ENCODE assay signal across 16 mouse cellular contexts in the genomic region with DNA sequence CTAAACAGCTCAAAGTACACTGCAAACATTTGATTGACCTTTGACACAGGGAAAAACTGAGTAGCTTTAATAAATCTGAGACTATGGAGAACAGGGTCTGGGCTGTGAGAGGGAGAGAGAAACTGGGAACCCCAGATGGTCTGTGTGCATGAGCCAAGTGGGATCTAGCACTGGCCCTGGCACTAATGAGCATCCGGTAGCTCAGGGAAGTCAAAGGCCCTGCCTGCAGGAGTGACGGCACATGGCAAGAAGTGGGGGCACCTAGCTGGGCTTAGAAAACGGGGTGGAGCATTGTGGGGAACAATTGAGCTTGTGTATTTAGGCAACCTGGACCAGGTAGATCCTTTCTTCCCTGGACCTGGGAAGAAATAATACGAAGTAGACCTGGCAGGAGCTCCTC. TPM values are rescaled to one million over a fixed set of nuclear protein-coding genes. Genes with fewer than 3 reads are reported as not detected.
A peak's percentile ranks its signal among the peaks of the same experiment; 100 is the strongest.
DNase-seq lines count a peak whose midpoint lies in the region; ATAC-seq and TF ChIP-seq lines count a peak whose summit lies in the region.
"Had no signal": no experiment of that assay in that cellular context is flagged by ENCODE, and none has a peak within 500 bp of the region (broad histone marks: within the 10 kb centered on the region; RNA-seq: fewer than 3 reads in every experiment).

No protein-coding gene starts in this region.

- H3K9ac ChIP-seq in forebrain, postnatal 0 days = no peak overlapping the region
- H3K9ac ChIP-seq in forebrain, embryonic 15.5 days (replicated peaks) = no peak overlapping the region
- H3K9ac ChIP-seq in lung, postnatal 0 days (replicated peaks; ENCODE audit: low read depth) = no peak overlapping the region
- H3K9ac ChIP-seq: forebrain, embryonic 12.5 days; heart, embryonic 12.5 days; liver, embryonic 13.5 days had no signal

- no peak for TF ChIP-seq CTCF in forebrain, postnatal 0 days (IDR thresholded peaks at IDR 0.05; ENCODE audit: low read depth)
- TF ChIP-seq CTCF in lung, postnatal 0 days (IDR thresholded peaks at IDR 0.05) = no peak
- TF ChIP-seq CTCF in gastrocnemius, adult 2 months (IDR thresholded peaks at IDR 0.05) = no peak

- TF ChIP-seq EP300 in lung, postnatal 0 days (IDR thresholded peaks at IDR 0.05) = no peak

- no peaks in the 10 kb centered on the region for H3K4me1 ChIP-seq in forebrain, postnatal 0 days (ENCODE audit: insufficient read depth)
- no peaks in the 10 kb centered on the region for H3K4me1 ChIP-seq in forebrain, embryonic 15.5 days
- no peaks in the 10 kb centered on the region for H3K4me1 ChIP-seq in lung, postnatal 0 days (ENCODE audit: insufficient read depth, low read depth, low read length)
- H3K4me1 ChIP-seq: forebrain, embryonic 12.5 days had no signal

- no peak overlapping the region for H3K4me3 ChIP-seq in forebrain, postnatal 0 days (ENCODE audit: low read depth, low read length)
- no peak overlapping the region for H3K4me3 ChIP-seq in forebrain, embryonic 15.5 days
- no peak overlapping the region for H3K4me3 ChIP-seq in lung, postnatal 0 days (ENCODE audit: low read depth, low read length)
- H3K4me3 ChIP-seq in gastrocnemius, adult 2 months = no peak overlapping the region
- H3K4me3 ChIP-seq: forebrain, embryonic 12.5 days; heart, embryonic 12.5 days; liver, embryonic 13.5 days; megakaryocyte, embryonic 14.5 days had no signal

- no peak overlapping the region for H3K27ac ChIP-seq in forebrain, postnatal 0 days (ENCODE audit: low read depth, low read length)
- H3K27ac ChIP-seq in forebrain, embryonic 15.5 days (replicated peaks) = no peak overlapping the region
- no peak overlapping the region for H3K27ac ChIP-seq in lung, postnatal 0 days (ENCODE audit: low read length)
- H3K27ac ChIP-seq in gastrocnemius, adult 2 months = no peak overlapping the region
- H3K27ac ChIP-seq: forebrain, embryonic 12.5 days; liver, embryonic 13.5 days had no signal

- ATAC-seq in forebrain, postnatal 0 days = 0 out of 2 replicates have a peak, but pooled peaks have one; percentile 42
- ATAC-seq in forebrain, embryonic 15.5 days (replicated peaks) = no peak
- no peak; the same call in 1 of the 2 replicates for ATAC-seq in lung, postnatal 0 days
- ATAC-seq: hindbrain, embryonic 16.5 days; midbrain, embryonic 16.5 days had no signal

- no peaks in the 10 kb centered on the region for H3K9me3 ChIP-seq in forebrain, postnatal 0 days (ENCODE audit: low read length)
- no peaks in the 10 kb centered on the region for H3K9me3 ChIP-seq in forebrain, embryonic 15.5 days
- no peaks in the 10 kb centered on the region for H3K9me3 ChIP-seq in lung, postnatal 0 days (ENCODE audit: low read length)
- H3K9me3 ChIP-seq: forebrain, embryonic 12.5 days; heart, embryonic 12.5 days; liver, embryonic 13.5 days; megakaryocyte, embryonic 14.5 days had no signal

- H3K36me3 ChIP-seq in forebrain, postnatal 0 days (ENCODE audit: insufficient read depth) = no peaks in the 10 kb centered on the region
- H3K36me3 ChIP-seq in forebrain, embryonic 15.5 days = no peaks in the 10 kb centered on the region
- no peaks in the 10 kb centered on the region for H3K36me3 ChIP-seq in lung, postnatal 0 days (ENCODE audit: insufficient read depth, low read length)
- H3K36me3 ChIP-seq: forebrain, embryonic 12.5 days; heart, embryonic 12.5 days; liver, embryonic 13.5 days had no signal

- WGBS in forebrain, postnatal 0 days = 68% methylated on average over 4 of the region's 4 CpGs
- 55% methylated on average over 4 of the region's 4 CpGs for WGBS in forebrain, embryonic 15.5 days
- WGBS in lung, postnatal 0 days = 51% methylated on average over 4 of the region's 4 CpGs

- DNase-seq in forebrain, postnatal 0 days = no peak
- DNase-seq in lung, adult 18-20 months = peak; percentile 21 to 32
- DNase-seq in lung, postnatal 0 days (ENCODE audit: low spot score) = no peak
- peak; percentile 48 to 65 for DNase-seq in cerebellum, adult 18-20 months
- DNase-seq in cerebellum, postnatal 36 days = peak; percentile 37 to 40
- no peak for DNase-seq in gastrocnemius, adult 2 months
- DNase-seq in adrenal gland, adult (ENCODE audit: inconsistent age in 2 of 2, low spot score in 1 of 2) = no peak
- DNase-seq: adrenal gland, postnatal 25 days; kidney, postnatal 36 days; liver, embryonic 13.5 days had no signal

- no peak overlapping the region for H3K4me2 ChIP-seq in forebrain, postnatal 0 days (ENCODE audit: low read depth)
- no peak overlapping the region for H3K4me2 ChIP-seq in forebrain, embryonic 15.5 days (replicated peaks)
- H3K4me2 ChIP-seq in lung, postnatal 0 days (replicated peaks; ENCODE audit: low read depth, low read length) = no peak overlapping the region
- H3K4me2 ChIP-seq: forebrain, embryonic 12.5 days; heart, embryonic 12.5 days; liver, embryonic 13.5 days had no signal

- intact Hi-C loops in gastrocnemius, adult 2 months (cut with DNase I) = no loop called here

- no peaks in the 10 kb centered on the region for H3K27me3 ChIP-seq in forebrain, postnatal 0 days (ENCODE audit: insufficient read depth, low read length)
- no peaks in the 10 kb centered on the region for H3K27me3 ChIP-seq in forebrain, embryonic 15.5 days
- H3K27me3 ChIP-seq in lung, postnatal 0 days (replicated peaks; ENCODE audit: insufficient read depth, low read length) = no peaks in the 10 kb centered on the region
- H3K27me3 ChIP-seq: forebrain, embryonic 12.5 days; heart, embryonic 12.5 days; liver, embryonic 13.5 days had no signal

RNA-seq across cellular contexts. Expression of gene Tgfa, which starts 25.1 kb away (rescaled TPM):
- total RNA-seq in forebrain, postnatal 0 days (2014; rRNA removed) = 49.5 and 50.8 TPM in 2 replicates
- 20.3 and 29.9 TPM in 2 replicates for polyA plus RNA-seq in forebrain, postnatal 0 days (2015; fragmentation: Nextera tagmentation; extraction: Ambion mirVana)
- 11.5 and 12.6 TPM in 2 replicates for polyA plus RNA-seq in forebrain, embryonic 15.5 days (2015; fragmentation: Nextera tagmentation; extraction: Ambion mirVana)
- polyA plus RNA-seq in lung, postnatal 0 days (2015; fragmentation: Nextera tagmentation; extraction: Ambion mirVana) = 1.9 and 2.3 TPM in 2 replicates
- total RNA-seq in gastrocnemius, adult 2 months (2021) = under 1 TPM; 0.31 to 0.66 TPM

Comparison
In these comparisons a context has a peak if more than half of its experiments do, and no peak if none do; other contexts are left out.
1. DNase-seq: peak in lung, adult 18-20 months (2 of 2), cerebellum, adult 18-20 months (2 of 2) and cerebellum, postnatal 36 days (2 of 2); none in forebrain, postnatal 0 days (single experiment), lung, postnatal 0 days (single experiment), gastrocnemius, adult 2 months (single experiment) and adrenal gland, adult (0 of 2).